Mouse (Mus musculus) lung, adult 2 months (tissue): ENCODE results near the gene Sgta. TPM values are rescaled to one million over a fixed set of nuclear protein-coding genes. Genes with fewer than 3 reads are reported as not detected.
A peak's percentile ranks its signal among the peaks of the same experiment; 100 is the strongest.

ENCODE experiments used
- DNase-seq: peaks from one replicate; pipeline ENCODE4 v3.0.0; 2022
- H3K4me1 ChIP-seq: fragments of 200-500 bp; 2 replicates; pipeline ENCODE4 v1.6.1; 2011; ENCODE audit warnings: low read length; ENCODE audit not compliant: control insufficient read depth, insufficient read depth
- H3K4me3 ChIP-seq: fragments of 200-500 bp; replicated peaks from 2 replicates; pipeline ENCODE3; 2011; ENCODE audit warnings: low read depth, mild to moderate bottlenecking, control low read depth, low read length; ENCODE audit errors: extremely low read depth
- CTCF ChIP-seq: fragments of 200-500 bp; IDR thresholded peaks from 2 replicates; pipeline ENCODE4 v1.5.1; 2011; ENCODE audit warnings: mild to moderate bottlenecking, low read length, control low read depth; ENCODE audit not compliant: insufficient read depth
- POLR2A ChIP-seq: fragments of 200-500 bp; IDR thresholded peaks from 2 replicates; pipeline ENCODE4 v1.6.1; 2011; ENCODE audit warnings: low read depth, mild to moderate bottlenecking, control low read depth, low read length, borderline replicate concordance; ENCODE audit errors: extremely low read depth
- WGBS: fragments of 180-500 bp; shearing (Covaris S2); methylation state at CpG from one replicate; pipeline ENCODE4 v1.1.7; 2018; 5-methylcytosine and 5-hydroxymethylcytosine counted together
- polyA plus RNA-seq: library from polyadenylated mRNA; depleted of rRNA; stranded (reverse); fragments of >200 nt; gene quantifications from 2 replicates; pipeline ENCODE4 v1.2.3, GENCODE M21; 2012

Sgta gene
- polyA plus RNA-seq, 1 experiment = 183 TPM

- WGBS = 64% methylated on average over 5 of the region's 5 CpGs
- Histone ChIP-seq H3K4me3 (no peak overlapping the region), H3K4me1 (no peaks in the 10 kb centered on the region)
- TF ChIP-seq CTCF (no peak), POLR2A (no peak)
- no peak for DNase-seq
Observed at GRCm38 (mm10) chr10:81024346-81024937, 35.5 kb downstream of the Sgta start.

DNA sequence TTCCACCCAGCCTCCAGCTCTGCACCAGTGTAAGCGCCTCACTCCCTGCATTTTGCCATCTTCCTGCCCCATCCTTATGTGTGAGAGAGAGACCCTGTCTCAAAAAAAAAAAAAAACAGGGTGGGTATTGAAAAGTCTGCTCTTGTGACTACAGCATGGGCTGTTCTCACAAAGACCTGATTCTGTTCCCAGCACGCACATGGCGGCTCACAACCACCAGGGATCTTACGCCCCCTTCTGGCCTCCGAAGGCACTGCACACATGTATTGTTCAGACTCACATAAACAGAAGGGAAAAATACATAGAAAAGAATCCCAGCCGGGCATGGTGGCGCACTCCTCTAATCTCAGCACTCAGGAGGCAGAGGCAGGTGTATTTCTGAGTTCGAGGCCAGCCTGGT lies 37.2 kb downstream of the Sgta start:
- no peak for DNase-seq
- Histone ChIP-seq H3K4me1 (no peaks in the 10 kb centered on the region), H3K4me3 (no peak overlapping the region)
- TF ChIP-seq POLR2A (no peak), CTCF (0 out of 2 replicates have a peak, but pooled peaks have one; percentile 8)
- WGBS = 63% methylated on average over 8 of the region's 8 CpGs

DNA sequence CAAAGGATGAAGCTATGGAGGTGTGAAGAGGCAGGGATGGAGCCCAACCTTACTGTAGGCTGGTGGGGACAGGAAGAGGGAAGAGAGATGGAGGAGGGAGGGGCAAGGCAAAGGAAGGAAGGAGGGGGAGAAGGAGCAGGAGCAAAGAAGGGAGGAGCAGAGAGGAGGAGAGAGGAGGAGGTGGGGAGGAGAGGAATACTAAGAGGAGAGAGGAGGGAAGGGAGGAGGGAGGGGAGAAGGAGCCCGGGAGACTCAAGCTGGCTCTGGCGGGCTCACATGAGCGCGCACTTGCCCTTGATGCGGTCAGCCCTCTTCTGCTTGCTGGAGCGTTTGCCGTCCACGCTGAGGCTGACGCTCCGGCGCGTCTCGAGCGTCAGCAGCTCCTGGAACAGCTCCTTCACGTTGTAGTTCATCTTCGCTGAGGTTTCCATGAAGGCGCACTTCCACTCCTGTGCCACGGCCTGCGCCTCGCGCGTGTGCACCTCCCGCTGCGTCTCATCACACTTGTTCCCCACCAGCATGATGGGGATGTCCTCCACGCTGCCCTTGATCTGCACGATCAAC lies 38.4 kb downstream of the Sgta start:
- DNase-seq = no peak
- no peak for TF ChIP-seq POLR2A
- no peak for TF ChIP-seq CTCF
- WGBS = 9% methylated on average over 26 of the region's 26 CpGs

DNA sequence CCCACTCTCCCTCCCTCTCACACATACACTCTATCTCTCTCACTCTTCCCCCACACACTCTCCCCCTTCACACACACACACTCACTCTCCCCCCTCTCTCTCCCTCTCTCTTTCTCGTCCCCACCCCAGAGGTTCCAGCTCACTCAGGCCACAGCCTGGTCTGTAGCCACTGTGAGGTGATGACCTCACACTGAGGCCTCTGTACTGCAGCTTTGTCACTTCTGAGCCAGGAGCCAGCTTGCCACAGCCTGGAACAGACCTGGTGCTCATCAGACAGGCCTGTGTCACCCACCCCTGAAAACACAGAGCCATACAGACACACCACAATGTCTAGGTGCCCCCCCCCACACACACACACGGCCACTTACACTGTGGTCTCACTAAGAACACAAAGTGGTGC lies 39.8 kb downstream of the Sgta start:
- TF ChIP-seq POLR2A (no peak), CTCF (no peak)
- no peak for DNase-seq
- Histone ChIP-seq H3K4me1 (no peaks in the 10 kb centered on the region), H3K4me3 (no peak overlapping the region)
- 45% methylated on average over 2 of the region's 2 CpGs for WGBS

More for the DNA sequence above, 38.4 kb downstream of the Sgta start:
- Histone ChIP-seq H3K4me3 (no peak overlapping the region), H3K4me1 (no peaks in the 10 kb centered on the region)

DNA sequence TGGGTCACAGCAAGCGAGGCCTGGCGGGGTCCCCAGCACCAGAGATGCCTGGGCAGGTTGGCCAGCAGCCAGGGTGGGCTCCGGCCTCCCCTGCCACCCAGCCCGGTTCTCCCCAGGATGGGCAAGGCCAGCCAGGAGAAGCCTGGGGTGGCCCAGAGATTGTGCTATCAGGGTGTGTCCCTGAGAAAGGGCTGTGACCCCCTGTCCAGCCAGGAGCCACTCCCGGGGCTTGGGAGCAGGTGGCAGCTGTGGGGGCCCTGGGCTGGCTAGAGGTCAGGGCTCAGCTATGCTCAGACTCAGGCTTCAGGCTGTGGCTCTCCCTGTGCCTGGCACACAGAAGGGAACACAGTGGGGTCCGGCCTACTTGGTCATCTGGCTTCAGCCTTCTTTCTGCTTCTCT lies 40.3 kb downstream of the Sgta start:
- H3K4me3 ChIP-seq = no peak overlapping the region
- TF ChIP-seq POLR2A = no peak
- TF ChIP-seq CTCF = no peak
- WGBS = 67% methylated on average over 6 of the region's 6 CpGs
- H3K4me1 ChIP-seq = no peaks in the 10 kb centered on the region
- DNase-seq = no peak

DNA sequence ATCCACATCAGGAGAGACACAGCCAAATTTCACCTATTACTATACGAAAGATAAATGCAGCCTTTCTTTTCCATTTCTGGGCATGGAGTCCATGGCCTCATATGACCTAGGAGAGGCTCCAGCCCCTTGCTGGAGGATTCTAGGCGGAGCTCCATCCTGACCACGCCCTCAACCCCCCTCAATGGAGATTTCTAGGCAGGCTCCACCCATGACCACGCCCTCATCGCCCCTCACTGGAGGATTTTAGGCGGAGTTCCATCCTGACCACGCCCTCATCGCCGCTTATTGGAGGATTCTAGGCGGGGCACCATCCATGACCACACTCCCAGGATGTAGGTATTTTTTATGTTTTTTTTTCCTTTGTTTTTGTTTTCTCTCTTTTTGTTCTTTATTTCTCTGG lies 41.7 kb downstream of the Sgta start:
- no peak for TF ChIP-seq POLR2A
- no peak for TF ChIP-seq CTCF
- WGBS = 38% methylated on average over 10 of the region's 10 CpGs
- H3K4me1 ChIP-seq = no peaks in the 10 kb centered on the region
- DNase-seq = no peak
- no peak overlapping the region for H3K4me3 ChIP-seq

DNA sequence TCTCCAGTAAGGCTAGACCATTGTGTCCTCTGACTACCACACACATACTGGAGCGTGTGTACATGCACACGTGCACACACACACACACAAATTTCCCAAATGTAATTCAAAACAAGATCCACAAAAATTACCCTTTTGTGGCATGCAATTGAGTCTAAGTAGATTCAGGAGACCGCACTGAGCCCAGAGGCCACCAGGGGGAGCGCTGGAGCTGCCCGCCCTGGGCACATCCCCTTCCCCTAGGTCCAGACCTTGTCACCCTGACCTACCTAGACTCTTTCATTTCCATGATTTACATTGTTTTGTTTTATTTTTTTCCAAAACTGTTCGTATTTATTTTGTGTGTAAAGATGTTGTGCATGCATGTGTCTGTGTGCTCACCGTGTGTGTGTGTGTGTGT lies 43.3 kb downstream of the Sgta start:
- Histone ChIP-seq H3K4me3 (no peak overlapping the region), H3K4me1 (no peaks in the 10 kb centered on the region)
- peak; percentile 65 for DNase-seq
- WGBS = 8% methylated on average over 7 of the region's 7 CpGs
- TF ChIP-seq CTCF (peak; percentile 80), POLR2A (no peak)

DNA sequence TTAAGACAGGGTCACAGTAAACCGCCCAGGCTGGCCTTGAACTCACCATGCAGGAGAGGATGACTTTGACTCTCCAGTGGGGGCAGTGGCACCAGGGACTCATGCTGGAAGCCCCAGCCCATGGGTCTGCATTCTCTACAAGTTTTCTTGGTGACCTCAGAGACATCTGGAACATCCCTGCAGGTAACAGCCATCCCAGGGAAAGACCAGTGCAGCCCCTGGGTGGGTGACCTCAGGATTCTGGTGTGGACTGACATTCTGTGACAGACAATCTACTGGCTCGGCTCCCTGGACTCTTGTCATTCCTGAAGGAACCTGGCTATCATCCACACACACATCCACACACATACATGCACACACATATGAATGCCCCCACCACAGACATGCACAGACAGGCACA lies 44.3 kb downstream of the Sgta start:
- Histone ChIP-seq H3K4me3 (no peak overlapping the region), H3K4me1 (no peaks in the 10 kb centered on the region)
- TF ChIP-seq CTCF (no peak), POLR2A (no peak)
- DNase-seq = no peak
- WGBS = 85% methylated on average over 2 of the region's 2 CpGs

GRCm38 (mm10) chr10:81014393-81015384 lies 45.3 kb downstream of the Sgta start, which contains the start of gene Gng7:
Gene Gng7, minus strand, starts transcription at chr10:81014945.
- H3K4me1 ChIP-seq = no peaks in the 10 kb centered on the region
- no peak for TF ChIP-seq CTCF
- peak; percentile 37; the same call in 1 of the 2 replicates for TF ChIP-seq POLR2A
- 11% methylated on average over 31 of the region's 31 CpGs for WGBS
- peak within 1 kb of the TSS; percentile 3 for H3K4me3 ChIP-seq
- peak; percentile 88 for DNase-seq
